Mouse (Mus musculus): ENCODE data around the gene Il6. TPM values are rescaled to one million over a fixed set of nuclear protein-coding genes. Genes with fewer than 3 reads are reported as not detected.

Il6 gene
- not detected in 2 replicates for polyA plus RNA-seq (2012)

GRCm38 (mm10) chr5:30012726-30013503, at the start of gene Il6:
Il6 (plus strand) TSS chr5:30013114.
- no peak for TF ChIP-seq GATA1 (IDR thresholded peaks at IDR 0.05; ENCODE audit: low read length)

- no peak for TF ChIP-seq GATA1 (IDR thresholded peaks at IDR 0.05; ENCODE audit: low read length)
Observed at GRCm38 (mm10) chr5:29963488-29963887, 49.4 kb upstream of the Il6 start.

DNA sequence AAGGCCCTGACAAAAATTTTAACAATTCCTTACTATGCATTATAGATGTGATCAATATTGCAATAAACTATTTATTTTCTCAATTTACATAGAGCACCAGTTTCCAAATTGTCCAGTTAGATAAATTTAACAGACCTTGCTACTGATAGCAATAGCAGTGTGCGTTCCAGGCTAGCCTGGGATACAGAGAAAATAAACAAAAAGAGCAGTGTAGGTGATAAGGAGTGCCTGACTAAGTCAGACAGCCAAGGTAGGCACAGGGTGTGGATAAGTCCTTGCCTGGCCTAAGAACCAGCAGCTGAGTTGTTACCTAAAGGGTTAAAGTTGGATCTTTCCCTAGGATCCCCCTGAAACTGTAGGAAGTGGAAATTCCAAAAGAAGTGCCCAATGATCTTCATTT, 42.7 kb upstream of the Il6 start:
- TF ChIP-seq GATA1 (IDR thresholded peaks at IDR 0.05; ENCODE audit: low read length), result no peak

DNA sequence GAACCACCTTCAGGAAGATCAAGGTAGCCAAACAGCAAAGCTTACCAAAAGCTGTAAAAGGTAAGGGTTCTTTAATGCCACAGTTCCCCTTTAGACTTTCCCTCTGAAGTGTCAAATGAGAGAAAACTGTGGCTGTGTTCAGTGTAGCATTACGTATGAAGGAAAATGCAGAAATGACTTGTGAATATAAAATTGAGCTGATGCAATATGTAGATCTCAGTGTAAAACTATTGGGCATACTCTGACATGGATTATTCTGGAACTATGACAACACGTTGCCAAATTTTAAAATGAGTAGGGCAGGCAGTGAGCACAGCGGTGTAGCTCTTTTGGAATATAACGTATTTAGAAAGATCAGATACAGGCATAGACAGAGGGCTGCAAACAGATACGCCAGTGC, 40.1 kb upstream of the Il6 start:
- no peak for TF ChIP-seq GATA1 (IDR thresholded peaks at IDR 0.05; ENCODE audit: low read length)

- TF ChIP-seq GATA1 (IDR thresholded peaks at IDR 0.05; ENCODE audit: low read length), result peak; percentile 84
Observed at GRCm38 (mm10) chr5:29973533-29973932, 39.4 kb upstream of the Il6 start.

DNA sequence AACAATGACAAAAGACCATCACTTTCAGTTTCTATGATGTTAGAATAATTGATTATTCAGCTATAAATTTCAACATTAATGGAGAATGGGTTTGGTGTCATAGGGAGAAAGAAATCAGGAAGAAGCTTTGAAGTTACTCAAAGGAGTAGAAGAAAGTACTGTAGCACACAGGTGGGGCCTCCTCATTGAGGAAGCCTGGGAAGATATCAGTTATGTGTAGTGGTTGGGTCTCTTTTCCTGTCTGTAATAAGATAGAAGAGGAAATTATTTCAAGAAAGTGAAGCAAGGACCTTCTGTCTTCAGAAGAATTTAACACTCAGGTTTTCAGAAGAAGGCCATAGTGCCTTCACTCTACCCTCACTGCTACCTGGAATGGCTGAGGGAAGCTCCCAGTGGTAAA, 38.8 kb upstream of the Il6 start:
- no peak for TF ChIP-seq GATA1 (IDR thresholded peaks at IDR 0.05; ENCODE audit: low read length)

DNA sequence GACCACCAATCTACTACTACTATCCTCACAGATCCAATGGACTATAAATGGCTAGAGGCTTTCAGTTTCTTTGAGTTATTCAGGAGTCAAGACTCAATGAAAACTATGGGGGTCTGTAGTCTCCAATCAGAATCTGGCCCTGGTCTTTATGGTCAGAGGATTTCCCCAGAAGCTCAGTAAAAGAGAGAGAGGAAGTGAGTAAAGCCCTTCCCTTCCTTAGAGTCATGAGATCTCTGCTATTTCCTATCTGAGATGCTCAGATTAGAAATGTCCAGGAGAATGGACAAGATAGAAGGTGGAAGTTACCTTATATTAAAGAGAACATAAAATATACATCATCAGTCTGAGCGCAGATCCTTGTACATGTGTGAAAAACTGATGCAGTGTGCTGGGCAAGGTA, 19.3 kb upstream of the Il6 start:
- TF ChIP-seq GATA1 (IDR thresholded peaks at IDR 0.05; ENCODE audit: low read length), result no peak

DNA sequence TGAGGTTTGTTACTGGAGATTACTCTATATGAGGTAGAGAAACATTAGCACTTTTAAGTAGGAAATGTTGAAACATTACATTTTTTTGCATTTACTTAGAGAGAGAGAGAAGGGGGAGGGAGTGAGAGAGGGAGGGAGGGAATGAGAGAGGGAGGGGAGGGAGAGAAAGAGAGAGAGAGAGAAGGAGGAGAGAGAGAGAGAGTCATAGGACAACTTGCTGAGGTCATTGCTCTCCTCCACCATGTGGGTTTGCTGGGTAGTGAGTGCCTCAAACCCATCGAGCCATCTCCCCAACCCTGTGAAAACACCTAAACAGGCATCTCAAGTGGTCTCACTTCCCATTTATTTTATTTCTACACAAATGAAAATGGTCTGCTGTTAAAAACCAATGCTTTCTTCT, 18.6 kb upstream of the Il6 start:
- TF ChIP-seq GATA1 (IDR thresholded peaks at IDR 0.05; ENCODE audit: low read length), result no peak

GRCm38 (mm10) chr5:29997351-29997750, 15.6 kb upstream of the Il6 start:
- TF ChIP-seq GATA1 (IDR thresholded peaks at IDR 0.05; ENCODE audit: low read length), result no peak

- no peak for TF ChIP-seq GATA1 (IDR thresholded peaks at IDR 0.05; ENCODE audit: low read length)
Observed at GRCm38 (mm10) chr5:30000921-30001320, 12.0 kb upstream of the Il6 start.

DNA sequence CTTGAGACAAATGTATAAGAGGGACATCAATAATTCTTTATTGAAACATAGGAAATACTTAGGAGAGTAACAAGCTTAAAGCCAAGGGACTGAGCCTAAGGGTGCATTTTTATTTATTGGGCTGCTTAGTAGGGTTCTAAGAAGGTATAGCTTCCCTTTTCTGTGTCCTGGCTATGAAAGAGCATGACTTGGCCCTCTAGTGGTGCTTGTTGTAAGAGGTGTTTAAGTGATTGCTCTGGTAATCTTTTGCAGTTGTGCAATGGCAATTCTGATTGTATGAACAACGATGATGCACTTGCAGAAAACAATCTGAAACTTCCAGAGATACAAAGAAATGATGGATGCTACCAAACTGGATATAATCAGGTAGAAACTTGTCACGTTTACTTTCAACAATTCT, 1.7 kb downstream of the Il6 start:
- TF ChIP-seq GATA1 (IDR thresholded peaks at IDR 0.05; ENCODE audit: low read length), result no peak

- no peak for TF ChIP-seq GATA1 (IDR thresholded peaks at IDR 0.05; ENCODE audit: low read length)
Observed at GRCm38 (mm10) chr5:30058216-30058731, 45.4 kb downstream of the Il6 start.

DNA sequence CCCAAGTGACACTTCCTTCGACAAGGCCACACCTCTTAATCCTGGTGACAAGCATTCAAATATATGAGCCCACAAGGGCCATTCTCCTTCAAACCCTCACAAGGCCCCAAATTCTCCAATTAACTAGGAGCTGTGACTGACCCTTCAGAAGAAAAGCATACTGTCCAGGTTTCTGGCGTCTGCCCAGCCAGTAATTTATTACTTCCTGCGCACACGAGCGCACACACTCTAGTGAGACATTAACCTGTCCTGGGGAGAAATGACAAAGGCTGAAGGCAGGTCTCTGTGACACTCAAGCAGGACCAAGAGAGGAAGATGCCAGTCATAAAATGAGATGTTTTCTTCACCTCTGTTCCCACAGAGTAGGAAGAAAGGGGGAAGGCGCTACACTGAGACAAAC, 54.8 kb downstream of the Il6 start:
- TF ChIP-seq GATA1 (IDR thresholded peaks at IDR 0.05; ENCODE audit: low read length), result no peak

Other genes with a start within 250 kb of the Il6 start
- 21.7 and 23.6 TPM in 2 replicates for gene Tyms, start 60.5 kb downstream of the Il6 start, polyA plus RNA-seq (2012)
- not detected in 2 replicates for gene Garem2, start 92.0 kb downstream of the Il6 start, polyA plus RNA-seq (2012)
- gene 3110082J24Rik, start 93.0 kb downstream of the Il6 start, polyA plus RNA-seq (2012), result not detected in 2 replicates
- gene Hadha, start 142.0 kb downstream of the Il6 start, polyA plus RNA-seq (2012), result 11.2 and 44.6 TPM in 2 replicates
- gene Hadhb, start 142.1 kb downstream of the Il6 start, polyA plus RNA-seq (2012), result 6.8 and 66.0 TPM in 2 replicates
- 0.02 and 0.03 TPM in 2 replicates for gene Adgrf3, start 192.6 kb downstream of the Il6 start, polyA plus RNA-seq (2012)
- gene Selenoi, start 219.5 kb downstream of the Il6 start, polyA plus RNA-seq (2012), result 0.67 and 1.4 TPM in 2 replicates

Measured in G1E-ER4 (cell line).